Mouse (Mus musculus): ENCODE data around the gene Hadha. TPM values are rescaled to one million over a fixed set of nuclear protein-coding genes. Genes with fewer than 3 reads are reported as not detected.

Hadha gene
- polyA plus RNA-seq, 1 experiment from 2014 or later: 130 TPM

DNA sequence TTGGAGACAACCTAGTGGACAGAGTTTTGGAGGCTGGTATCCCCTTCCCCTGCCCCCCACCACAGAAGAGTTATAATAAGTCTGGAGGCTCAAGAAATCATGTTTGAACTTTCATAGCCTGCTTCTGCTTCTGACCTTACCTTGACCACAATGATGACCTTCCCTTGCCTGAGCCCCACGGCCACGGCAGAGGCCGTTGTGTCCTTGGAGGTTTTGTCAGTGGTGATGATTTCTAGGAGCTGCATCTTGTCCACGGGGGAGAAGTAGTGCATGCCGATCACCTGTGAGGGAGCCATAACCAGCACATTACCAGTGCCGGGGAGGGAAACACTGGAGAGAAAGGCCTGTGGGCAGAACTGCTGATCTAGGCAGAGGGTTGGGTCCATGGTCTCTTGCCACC, 32.5 kb downstream of the Hadha start:
- 92% methylated on average over 6 of the region's 6 CpGs for WGBS
- no peak overlapping the region for H3K4me2 ChIP-seq
- no peak overlapping the region for H3K9ac ChIP-seq
- ATAC-seq (ENCODE audit: insufficient number of reproducible peaks, low FRiP score, low TSS enrichment, low read depth): no peak
- H3K36me3 ChIP-seq: peaks cover 98% of the 10 kb centered on the region
- H3K27ac ChIP-seq: no peak overlapping the region
- H3K9me3 ChIP-seq: no peaks in the 10 kb centered on the region
- H3K4me3 ChIP-seq: no peak overlapping the region
- no peaks in the 10 kb centered on the region for H3K4me1 ChIP-seq
- H3K27me3 ChIP-seq: no peaks in the 10 kb centered on the region

DNA sequence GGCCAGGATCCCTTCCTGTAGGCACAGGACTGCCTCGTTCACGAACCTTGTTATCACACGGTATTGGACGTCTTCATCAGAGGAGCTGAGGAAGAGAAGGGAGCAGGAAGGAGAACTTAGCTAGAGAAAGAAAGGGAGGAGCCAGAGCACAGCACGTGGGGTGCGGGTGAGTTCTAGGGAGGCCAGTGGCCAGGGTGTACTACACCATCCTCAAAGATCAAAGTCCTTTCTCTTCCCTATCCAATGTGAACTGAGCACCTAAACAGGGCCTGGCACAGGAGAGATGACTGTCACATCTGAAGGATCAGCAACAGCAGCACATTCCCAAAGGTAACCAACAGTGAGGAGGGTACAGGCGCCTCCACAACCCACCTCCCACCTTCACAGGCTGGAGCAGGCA, 34.9 kb downstream of the Hadha start:
- Histone ChIP-seq H3K36me3 (peaks cover 84% of the 10 kb centered on the region), H3K27me3 (peaks cover 18% of the 10 kb centered on the region), H3K9ac (no peak overlapping the region), H3K4me2 (no peak overlapping the region), H3K9me3 (no peaks in the 10 kb centered on the region), H3K4me3 (no peak overlapping the region), H3K27ac (no peak overlapping the region), H3K4me1 (no peaks in the 10 kb centered on the region)
- no peak for ATAC-seq (ENCODE audit: insufficient number of reproducible peaks, low FRiP score, low TSS enrichment, low read depth)
- 89% methylated on average over 7 of the region's 7 CpGs for WGBS

DNA sequence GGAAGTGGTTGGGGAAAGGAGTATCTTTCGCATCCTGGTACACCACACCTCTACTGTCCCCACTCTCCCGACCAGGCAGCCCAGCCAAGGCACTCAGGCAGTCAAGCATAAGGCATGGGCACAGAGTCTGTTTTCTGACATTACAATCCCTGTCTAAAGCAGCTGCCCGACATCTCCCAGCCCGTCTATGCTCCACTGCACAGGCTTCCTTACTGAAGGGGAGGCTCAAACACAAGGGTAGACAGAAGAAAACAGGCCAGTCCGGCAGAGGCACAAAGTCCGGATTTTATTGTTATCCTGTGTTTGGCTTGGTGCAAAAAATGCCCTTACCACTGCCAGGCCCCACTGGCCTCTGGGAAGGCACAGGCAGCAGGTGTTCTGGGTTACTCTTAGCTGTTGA, 35.8 kb downstream of the Hadha start:
- Histone ChIP-seq H3K9ac (no peak overlapping the region), H3K4me1 (peaks cover 9% of the 10 kb centered on the region), H3K36me3 (peaks cover 75% of the 10 kb centered on the region), H3K4me3 (no peak overlapping the region), H3K27me3 (peaks cover 27% of the 10 kb centered on the region), H3K27ac (no peak overlapping the region), H3K4me2 (no peak overlapping the region), H3K9me3 (no peaks in the 10 kb centered on the region)
- 94% methylated on average over 6 of the region's 6 CpGs for WGBS
- no peak for ATAC-seq (ENCODE audit: insufficient number of reproducible peaks, low FRiP score, low TSS enrichment, low read depth)

DNA sequence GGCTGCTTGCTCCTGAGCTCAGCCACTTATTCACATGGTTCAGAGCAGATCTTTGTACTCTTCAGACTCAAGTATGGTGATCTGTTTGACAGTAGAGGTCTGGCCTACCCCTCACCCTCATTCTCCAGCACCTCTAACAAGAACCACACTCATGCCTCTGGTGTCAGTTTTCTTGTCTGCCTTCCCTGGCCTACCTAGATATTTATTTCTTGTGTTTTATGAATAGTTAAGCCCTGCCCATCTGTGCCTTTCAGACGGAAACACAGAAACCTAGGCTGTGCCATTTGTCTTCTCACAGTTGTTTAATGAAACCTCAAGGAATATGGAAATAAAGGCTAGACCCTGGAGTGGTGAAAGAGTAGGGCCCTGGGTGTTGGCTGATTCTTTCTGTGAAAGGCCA, 36.9 kb downstream of the Hadha start:
- no peak for ATAC-seq (ENCODE audit: insufficient number of reproducible peaks, low FRiP score, low TSS enrichment, low read depth)
- H3K27ac ChIP-seq: no peak overlapping the region

DNA sequence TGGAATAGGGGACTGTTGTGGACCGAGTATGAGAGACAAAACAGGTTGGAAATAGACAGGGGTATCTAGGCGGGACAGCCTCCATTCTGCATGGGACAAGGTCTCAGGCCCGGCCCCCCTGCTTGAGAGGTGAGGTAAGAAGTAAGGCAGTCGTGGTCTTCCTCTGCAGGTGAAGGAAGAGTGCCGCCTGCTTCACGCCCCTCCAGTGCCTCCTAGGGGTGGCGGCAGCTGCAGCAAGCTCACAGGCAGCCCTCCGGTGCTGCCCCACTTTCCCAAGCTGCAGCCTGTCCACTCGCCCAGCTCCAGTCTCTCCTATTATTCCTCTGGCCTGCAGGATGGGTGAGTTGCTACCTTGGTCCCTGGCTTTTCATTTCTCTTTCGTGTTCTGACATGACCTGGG, 39.2 kb downstream of the Hadha start:
- Histone ChIP-seq H3K27ac (no peak overlapping the region), H3K9me3 (no peaks in the 10 kb centered on the region), H3K27me3 (peaks cover 62% of the 10 kb centered on the region), H3K4me1 (peaks cover 25% of the 10 kb centered on the region), H3K4me2 (no peak overlapping the region), H3K4me3 (no peak overlapping the region), H3K36me3 (peaks cover 42% of the 10 kb centered on the region), H3K9ac (no peak overlapping the region)
- no peak for ATAC-seq (ENCODE audit: insufficient number of reproducible peaks, low FRiP score, low TSS enrichment, low read depth)
- WGBS: 31% methylated on average over 10 of the region's 10 CpGs

More for the DNA sequence above, 36.9 kb downstream of the Hadha start:
- Histone ChIP-seq H3K4me2 (no peak overlapping the region), H3K4me3 (no peak overlapping the region), H3K9me3 (no peaks in the 10 kb centered on the region), H3K36me3 (peaks cover 65% of the 10 kb centered on the region), H3K27me3 (peaks cover 39% of the 10 kb centered on the region), H3K4me1 (peaks cover 15% of the 10 kb centered on the region), H3K9ac (no peak overlapping the region)
- WGBS: 68% methylated on average over 1 of the region's 1 CpGs

DNA sequence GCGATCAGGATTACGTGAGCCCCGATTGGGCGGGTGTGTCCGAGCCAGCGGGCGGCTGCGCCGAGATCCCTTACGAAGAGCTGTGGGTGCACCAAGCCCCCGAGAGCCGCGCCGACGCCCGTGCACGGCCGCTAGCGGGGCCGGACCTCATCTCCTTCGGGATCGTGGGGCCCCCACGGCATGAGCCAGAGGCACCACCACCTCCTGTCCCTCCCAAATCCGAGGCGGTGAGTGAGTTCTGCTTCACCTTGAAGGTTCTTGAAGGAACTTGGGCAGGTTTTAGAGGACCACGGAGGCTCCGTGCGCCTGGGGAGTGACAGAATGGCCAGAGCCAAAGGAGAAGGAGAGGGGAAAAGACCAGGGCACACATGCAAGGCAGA, 40.2 kb downstream of the Hadha start:
- Histone ChIP-seq H3K36me3 (peaks cover 32% of the 10 kb centered on the region), H3K27me3 (peaks cover 71% of the 10 kb centered on the region), H3K4me3 (peak overlapping the region; percentile 58), H3K9ac (peak overlapping the region; percentile 56), H3K9me3 (no peaks in the 10 kb centered on the region), H3K4me1 (peaks cover 28% of the 10 kb centered on the region), H3K27ac (no peak overlapping the region), H3K4me2 (peak overlapping the region; percentile 91)
- under 1% methylated on average over 28 of the region's 28 CpGs for WGBS
- ATAC-seq (ENCODE audit: insufficient number of reproducible peaks, low FRiP score, low TSS enrichment, low read depth): no peak

DNA sequence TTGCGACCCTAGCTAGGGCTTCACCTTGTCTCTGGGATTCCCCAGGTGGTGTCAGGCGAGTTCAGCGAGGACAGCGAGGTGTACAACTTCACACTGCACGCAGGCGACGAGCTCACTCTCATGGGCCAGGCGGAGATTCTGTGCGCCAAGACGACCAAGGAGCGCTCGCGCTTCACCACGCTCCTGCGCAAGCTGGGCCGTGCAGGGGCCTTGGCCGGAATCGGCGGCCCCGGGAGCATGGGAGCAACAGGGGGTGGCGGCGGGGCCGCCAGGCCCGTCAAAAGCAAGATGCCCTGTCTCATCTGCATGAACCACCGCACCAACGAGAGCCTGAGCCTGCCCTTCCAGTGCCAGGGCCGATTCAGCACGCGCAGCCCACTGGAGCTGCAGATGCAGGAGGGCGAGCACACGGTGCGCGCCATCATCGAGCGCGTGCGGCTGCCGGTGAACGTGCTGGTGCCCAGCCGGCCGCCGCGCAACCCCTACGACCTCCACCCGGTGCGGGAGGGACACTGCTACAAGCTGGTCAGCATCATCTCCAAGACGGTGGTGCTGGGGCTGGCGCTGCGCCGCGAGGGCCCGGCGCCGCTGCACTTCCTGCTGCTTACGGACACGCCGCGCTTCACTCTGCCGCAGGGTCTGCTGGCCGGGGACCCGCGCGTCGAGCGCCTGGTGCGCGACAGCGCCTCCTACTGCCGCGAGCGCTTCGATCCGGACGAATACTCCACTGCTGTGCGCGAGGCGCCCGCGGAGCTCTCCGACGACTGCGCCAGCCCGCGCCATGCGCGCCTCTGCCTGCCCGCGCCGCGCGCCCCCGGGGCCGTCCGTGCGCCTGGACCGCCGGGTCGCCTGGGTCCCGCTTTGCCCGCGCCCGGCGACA, 40.8 kb downstream of the Hadha start:
- Histone ChIP-seq H3K36me3 (peaks cover 26% of the 10 kb centered on the region), H3K9ac (peak overlapping the region; percentile 56), H3K4me3 (peak overlapping the region; percentile 58), H3K4me1 (peaks cover 28% of the 10 kb centered on the region), H3K9me3 (no peaks in the 10 kb centered on the region), H3K27me3 (peaks cover 75% of the 10 kb centered on the region), H3K27ac (no peak overlapping the region), H3K4me2 (peak overlapping the region; percentile 91)
- under 1% methylated on average over 103 of the region's 103 CpGs for WGBS
- ATAC-seq (ENCODE audit: insufficient number of reproducible peaks, low FRiP score, low TSS enrichment, low read depth): peak; percentile 70

DNA sequence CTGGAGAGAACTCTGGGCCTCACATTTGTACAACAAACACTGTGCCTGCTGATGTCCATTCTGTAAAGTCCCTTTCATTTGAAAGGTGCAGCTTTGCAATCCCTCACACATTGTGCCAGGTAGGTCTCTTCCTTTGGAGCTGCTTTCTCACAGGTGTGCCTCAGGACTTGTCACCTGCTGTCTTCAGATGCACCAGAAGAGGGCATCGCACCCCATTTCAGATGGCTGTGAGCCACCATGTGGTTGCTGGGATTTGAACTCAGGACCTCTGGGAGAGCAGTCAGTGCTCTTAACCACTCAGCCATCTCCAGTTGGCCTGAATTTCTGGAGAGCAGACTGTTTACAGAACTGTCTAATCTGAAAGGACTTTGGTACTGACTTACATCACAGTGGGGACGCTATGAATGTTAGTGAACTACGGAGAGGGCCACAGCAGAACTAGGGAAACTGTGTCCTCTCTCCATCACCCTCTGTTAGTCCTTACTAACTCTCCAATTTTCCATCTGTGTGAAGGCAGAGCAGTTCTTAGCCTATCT, 42.4 kb downstream of the Hadha start:
- Histone ChIP-seq H3K36me3 (peaks cover 11% of the 10 kb centered on the region; the same call in 1 of the 2 replicates), H3K9me3 (no peaks in the 10 kb centered on the region), H3K27me3 (peaks cover 81% of the 10 kb centered on the region), H3K4me3 (no peak overlapping the region), H3K27ac (no peak overlapping the region), H3K9ac (no peak overlapping the region), H3K4me2 (no peak overlapping the region), H3K4me1 (peaks cover 28% of the 10 kb centered on the region)
- no peak for ATAC-seq (ENCODE audit: insufficient number of reproducible peaks, low FRiP score, low TSS enrichment, low read depth)
- WGBS: 85% methylated on average over 3 of the region's 3 CpGs

DNA sequence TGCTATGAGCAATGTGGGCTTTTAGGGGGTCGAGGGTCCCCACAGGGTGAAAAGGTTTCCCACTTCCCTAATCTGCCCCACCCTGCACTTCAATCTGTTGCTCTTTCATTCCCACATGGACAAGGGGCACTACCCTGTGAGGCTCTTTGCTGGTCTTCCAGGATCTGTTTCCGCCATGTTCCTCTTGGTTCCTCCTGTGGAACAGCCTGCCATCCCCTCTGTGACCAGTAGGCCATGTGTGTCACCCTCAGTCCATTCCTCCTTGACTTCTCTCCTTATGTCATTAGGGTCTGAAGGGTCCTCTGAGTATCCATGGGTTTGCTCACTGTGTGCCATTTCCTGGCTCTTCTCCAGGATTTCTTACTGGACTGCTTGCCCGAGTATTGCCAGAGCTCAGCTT, 43.2 kb downstream of the Hadha start:
- Histone ChIP-seq H3K4me1 (peaks cover 33% of the 10 kb centered on the region), H3K4me2 (no peak overlapping the region), H3K27me3 (peaks cover 88% of the 10 kb centered on the region), H3K9me3 (no peaks in the 10 kb centered on the region), H3K4me3 (no peak overlapping the region), H3K27ac (no peak overlapping the region), H3K36me3 (peaks cover 4% of the 10 kb centered on the region; the same call in 1 of the 2 replicates), H3K9ac (no peak overlapping the region)
- ATAC-seq (ENCODE audit: insufficient number of reproducible peaks, low FRiP score, low TSS enrichment, low read depth): no peak
- WGBS: 66% methylated on average over 3 of the region's 3 CpGs

DNA sequence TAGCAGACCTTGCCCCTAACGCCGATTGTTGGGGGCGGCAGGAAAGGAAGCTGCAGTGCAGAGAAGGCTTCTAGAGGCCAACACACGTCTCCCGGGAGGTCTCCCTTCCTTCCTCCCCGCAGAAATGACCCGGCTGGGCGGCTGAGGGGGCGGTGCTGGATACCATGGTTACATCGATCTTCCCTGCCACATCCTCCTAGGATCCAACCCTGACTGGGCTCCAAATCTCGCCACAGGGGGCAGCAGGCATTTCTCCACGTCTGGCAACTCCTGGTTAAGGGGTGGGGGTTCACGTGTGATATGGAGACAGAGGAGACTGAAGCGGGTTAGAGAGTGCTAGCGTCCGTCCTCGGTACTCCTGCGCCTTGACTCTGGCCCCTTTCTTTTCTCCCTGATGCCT, 43.8 kb downstream of the Hadha start:
- 3% methylated on average over 18 of the region's 18 CpGs for WGBS
- no peak for ATAC-seq (ENCODE audit: insufficient number of reproducible peaks, low FRiP score, low TSS enrichment, low read depth)
- Histone ChIP-seq H3K4me2 (peak overlapping the region; percentile 34), H3K27ac (no peak overlapping the region), H3K36me3 (no peaks in the 10 kb centered on the region), H3K9me3 (no peaks in the 10 kb centered on the region; the same call in 1 of the 2 replicates), H3K4me3 (peak overlapping the region; percentile 11; the same call in 1 of the 2 replicates), H3K27me3 (peaks cover 88% of the 10 kb centered on the region), H3K4me1 (peaks cover 35% of the 10 kb centered on the region), H3K9ac (0 out of 2 replicates have a peak overlapping the region, but pooled peaks have one; percentile 7)

DNA sequence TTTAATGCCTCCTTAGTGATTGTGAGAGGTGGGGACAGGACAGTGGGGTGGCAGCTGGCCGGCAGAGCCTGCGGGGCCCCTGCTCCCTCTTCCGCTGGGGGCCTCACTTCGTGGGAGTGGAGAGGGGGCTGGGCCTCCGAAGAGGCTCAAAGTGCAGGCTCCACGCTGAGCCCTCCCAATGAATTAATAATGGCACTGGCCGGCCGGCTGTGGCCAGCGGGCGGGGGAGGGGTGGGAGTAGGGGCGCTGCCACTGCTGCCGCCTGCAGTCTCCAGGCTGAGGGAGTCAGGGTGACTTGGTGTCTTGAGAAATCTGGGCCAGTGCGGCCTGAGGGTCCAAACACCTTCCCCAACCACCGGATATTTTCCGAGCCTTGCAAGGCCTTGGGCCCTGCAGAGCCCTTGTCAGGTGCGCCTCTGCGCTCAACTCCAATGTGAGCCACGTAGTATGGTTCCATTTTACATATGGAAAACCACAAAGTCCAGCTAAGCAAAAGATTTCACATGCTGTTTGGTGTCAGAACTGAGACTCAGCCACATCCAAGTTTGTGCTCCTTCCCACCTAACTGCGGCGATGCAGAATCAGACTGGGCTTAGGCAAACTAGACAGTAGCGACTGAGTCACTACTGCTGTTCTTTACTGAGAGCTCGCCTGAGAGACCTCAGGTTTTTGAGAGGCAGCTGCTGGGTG, 44.4 kb downstream of the Hadha start:
- no peaks in the 10 kb centered on the region; the same call in 1 of the 2 replicates for H3K9me3 ChIP-seq
- 9% methylated on average over 22 of the region's 22 CpGs for WGBS
- peak overlapping the region; percentile 34 for H3K4me2 ChIP-seq
- peak overlapping the region; percentile 11; the same call in 1 of the 2 replicates for H3K4me3 ChIP-seq
- ATAC-seq (ENCODE audit: insufficient number of reproducible peaks, low FRiP score, low TSS enrichment, low read depth): no peak
- peaks cover 88% of the 10 kb centered on the region for H3K27me3 ChIP-seq
- 0 out of 2 replicates have a peak overlapping the region, but pooled peaks have one; percentile 7 for H3K9ac ChIP-seq
- H3K4me1 ChIP-seq: peaks cover 41% of the 10 kb centered on the region
- H3K36me3 ChIP-seq: no peaks in the 10 kb centered on the region
- no peak overlapping the region for H3K27ac ChIP-seq

DNA sequence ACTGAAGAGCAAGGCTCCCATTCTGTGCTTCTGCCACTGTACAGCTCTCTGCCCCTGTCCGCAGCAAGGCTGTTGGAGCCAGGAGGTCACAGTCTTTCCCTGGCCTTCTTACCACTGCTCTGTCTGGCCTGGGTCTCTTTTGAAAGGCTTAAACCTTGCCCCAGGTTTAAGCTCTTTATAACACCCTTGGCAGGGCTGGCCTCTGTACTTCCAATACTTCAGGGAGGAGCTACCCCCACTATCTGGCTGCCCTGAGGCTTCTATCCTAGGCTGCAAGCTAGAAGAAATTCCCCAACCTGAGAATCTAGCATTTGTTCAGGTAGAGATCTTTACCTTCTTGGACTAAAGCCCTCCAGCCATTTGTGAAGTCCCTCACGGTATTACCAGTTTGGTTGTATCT, 45.1 kb downstream of the Hadha start:
- no peak overlapping the region for H3K27ac ChIP-seq
- H3K36me3 ChIP-seq: no peaks in the 10 kb centered on the region
- peaks cover 45% of the 10 kb centered on the region for H3K4me1 ChIP-seq
- no peak overlapping the region for H3K9ac ChIP-seq
- H3K27me3 ChIP-seq: peaks cover 88% of the 10 kb centered on the region
- 41% methylated on average over 2 of the region's 2 CpGs for WGBS
- ATAC-seq (ENCODE audit: insufficient number of reproducible peaks, low FRiP score, low TSS enrichment, low read depth): no peak
- H3K4me3 ChIP-seq: no peak overlapping the region
- no peak overlapping the region for H3K4me2 ChIP-seq
- no peaks in the 10 kb centered on the region; the same call in 1 of the 2 replicates for H3K9me3 ChIP-seq
